Mouse (Mus musculus) retina, postnatal 7 days (tissue): ENCODE data around the gene 4930442H23Rik.
"Not testable (repeated sequence)": the region's sequence is repeated elsewhere in the genome, so short reads cannot be mapped to it uniquely, and the experiment has no call there.

ENCODE experiments used
- DNase-seq: peaks from one replicate; pipeline ENCODE4 v3.0.0-alpha.2; 2012; ENCODE audit warnings: low read depth, low spot score

Gene 4930442H23Rik

DNA sequence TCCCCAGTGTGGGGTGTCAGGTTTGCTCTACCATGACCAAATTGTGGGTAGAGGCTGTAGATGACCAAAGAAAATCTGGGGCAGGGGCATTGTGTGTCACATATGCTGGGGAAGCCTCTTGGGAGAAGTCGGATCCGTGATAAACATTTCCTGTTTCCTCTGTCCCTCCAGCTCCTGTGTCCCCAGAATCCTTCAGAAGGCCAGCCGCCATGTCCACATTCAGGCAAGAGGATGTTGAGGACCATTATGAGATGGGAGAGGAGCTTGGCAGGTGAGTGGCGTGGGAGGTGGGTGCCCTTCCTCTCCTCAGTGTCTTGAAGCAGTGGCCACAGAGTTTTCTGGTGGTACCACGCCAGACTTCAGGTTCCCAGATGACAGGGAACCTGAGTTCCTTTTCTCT, at the start of gene 4930442H23Rik:
Gene 4930442H23Rik, minus strand, starts transcription at position 45 of the 400 bp plus-strand sequence.
- no peak for DNase-seq

DNA sequence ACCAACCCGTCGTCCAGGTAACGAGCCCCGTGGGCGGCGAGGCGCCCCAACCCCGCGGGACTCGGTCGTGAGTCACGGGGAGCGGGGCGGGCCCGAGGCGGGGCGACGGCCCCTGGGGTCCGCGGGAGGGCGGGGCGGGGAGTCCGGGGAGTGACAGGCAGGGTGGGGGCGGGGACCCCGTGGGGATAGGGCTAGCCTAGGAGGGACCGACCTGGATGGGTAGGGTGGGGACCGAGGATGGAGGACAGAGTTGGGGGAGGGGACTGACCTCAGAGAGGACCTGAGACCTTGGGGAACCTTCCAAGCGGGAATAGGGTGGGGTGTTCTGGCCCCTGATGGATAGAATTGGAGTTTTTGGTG, 49.6 kb upstream of the 4930442H23Rik start:
- no peak for DNase-seq

DNA sequence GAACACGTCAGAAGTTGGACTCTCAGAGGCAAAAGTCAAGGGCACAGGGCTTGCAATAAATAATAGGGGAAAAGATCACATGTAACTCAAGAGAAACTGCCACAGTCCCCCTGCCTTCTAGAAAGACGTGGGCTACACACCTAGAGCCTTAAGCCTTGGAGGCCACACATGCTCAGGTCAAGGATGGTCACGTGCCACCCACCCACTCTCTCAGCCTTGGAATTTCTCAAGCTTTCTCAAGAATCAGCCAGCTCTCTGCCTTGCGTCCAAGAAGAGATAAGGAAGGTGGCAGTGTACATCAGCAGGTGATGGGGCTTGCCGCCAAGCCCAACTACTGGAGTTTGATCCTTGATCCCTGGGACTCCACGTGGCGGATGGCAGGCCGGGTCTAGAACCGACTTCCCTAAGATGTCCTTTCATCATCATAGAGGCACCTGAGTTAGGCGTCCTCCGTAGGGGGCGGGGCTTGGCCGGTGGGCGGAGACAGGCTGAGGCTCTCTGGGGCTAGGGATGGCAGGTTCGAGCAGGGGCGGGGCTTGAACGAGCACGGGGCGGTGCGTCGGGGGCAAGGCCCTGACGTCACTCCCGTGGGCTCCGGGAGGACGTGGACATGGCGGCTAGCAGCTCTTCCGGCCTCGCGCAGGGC, 49.1 kb upstream of the 4930442H23Rik start, which contains the start of gene Zfr2:
Gene Zfr2, plus strand, starts transcription at position 576 of the 646 bp plus-strand sequence.
- DNase-seq: peak; percentile 77

DNA sequence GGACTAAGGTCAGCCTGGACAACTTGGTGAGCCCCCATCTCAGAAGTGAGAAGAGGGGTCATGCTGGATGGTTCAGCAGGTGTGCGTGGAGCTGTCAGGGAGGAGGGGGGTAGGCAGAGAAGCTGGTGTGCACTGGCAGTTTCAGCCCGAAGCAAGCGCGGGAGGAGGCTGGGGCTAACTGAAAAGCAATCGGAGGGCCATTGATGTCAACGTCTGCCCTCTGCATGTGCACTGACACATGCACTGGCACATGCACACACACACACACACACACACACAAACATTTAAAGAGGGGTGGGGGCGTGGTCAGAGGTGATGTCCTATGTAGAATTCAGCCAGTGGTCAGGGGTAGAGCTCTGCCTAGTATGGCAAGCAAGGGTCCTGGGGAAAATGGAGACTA, 47.8 kb upstream of the 4930442H23Rik start:
- no peak for DNase-seq

DNA sequence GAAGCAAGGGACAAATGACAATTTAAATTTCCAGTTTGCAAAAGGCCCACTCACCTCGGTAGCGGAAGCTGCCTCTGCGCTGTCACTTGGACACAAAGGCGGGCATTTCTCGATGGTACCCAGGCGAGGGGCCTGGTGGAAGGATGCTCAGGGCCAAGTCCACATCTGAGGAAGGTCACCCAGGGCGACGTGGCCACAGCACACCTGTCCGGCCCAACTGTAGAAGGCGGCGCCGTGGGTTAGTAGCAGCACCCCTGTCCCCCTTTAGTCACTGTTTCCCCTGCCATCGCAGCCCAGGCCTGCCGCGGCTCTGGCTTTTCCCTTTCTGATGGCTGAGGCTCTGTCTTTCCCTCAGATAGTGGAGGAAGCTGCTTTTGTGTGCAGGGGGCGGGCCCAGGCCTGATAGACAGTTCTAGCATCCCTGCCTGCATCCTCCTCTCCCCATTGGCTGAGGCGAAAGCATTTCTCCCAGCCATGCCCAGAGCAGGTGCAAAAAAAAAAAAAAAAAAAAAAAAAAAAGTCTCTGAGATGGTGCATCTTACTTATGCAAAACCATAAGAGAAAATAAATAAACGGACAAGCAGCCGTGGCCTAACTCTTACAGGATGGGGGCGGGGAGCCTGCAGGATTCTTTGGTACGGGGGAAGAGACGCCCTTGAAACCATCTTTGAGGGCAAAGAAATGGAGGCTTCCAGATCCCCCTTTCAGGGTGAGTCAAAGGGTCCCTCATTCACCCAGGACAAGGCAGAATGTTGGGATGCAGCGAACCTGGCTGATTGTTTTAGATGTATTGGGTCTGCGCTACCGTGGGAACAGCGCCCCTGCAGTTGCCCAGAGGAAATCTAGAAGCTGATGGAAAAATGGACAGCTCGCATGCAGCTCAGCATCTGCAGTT, 47.0 kb upstream of the 4930442H23Rik start, which contains the start of gene Atcay:
Gene Atcay, minus strand, starts transcription at position 396 of the 895 bp plus-strand sequence.
- DNase-seq: peak; percentile 42

DNA sequence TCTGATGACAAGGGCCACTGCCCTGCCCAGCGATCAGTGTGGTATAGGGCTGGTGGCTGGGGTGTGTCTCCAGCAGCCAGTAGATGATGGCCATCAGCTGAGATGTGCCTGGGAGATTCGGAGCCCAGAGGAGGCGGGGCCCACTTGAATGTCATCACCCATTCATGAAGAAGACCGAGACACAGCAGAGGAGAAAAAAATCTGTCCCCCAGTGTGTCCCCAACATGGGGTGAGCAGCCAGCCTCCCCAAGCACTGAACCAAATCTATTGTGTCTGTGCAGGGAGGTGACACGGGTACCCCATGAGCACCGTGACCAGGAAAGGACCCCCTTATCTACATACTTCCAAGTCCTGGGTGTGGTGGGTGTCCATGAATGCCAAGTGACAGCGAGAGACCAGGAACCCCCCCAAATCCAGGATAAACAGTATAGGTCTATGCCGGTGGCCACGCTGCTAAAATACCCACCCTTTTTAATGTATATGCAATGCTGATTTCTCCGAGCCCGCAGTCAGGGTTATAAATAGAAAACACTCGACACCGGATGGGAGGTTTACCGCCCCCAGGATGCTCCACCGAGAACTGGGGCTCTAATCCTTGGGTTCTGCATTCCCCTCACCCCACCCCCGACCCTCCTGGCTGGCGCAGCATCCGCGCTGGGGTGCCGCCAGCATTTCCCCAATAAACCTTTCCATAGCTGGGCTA, 46.2 kb upstream of the 4930442H23Rik start:
- DNase-seq: no peak

DNA sequence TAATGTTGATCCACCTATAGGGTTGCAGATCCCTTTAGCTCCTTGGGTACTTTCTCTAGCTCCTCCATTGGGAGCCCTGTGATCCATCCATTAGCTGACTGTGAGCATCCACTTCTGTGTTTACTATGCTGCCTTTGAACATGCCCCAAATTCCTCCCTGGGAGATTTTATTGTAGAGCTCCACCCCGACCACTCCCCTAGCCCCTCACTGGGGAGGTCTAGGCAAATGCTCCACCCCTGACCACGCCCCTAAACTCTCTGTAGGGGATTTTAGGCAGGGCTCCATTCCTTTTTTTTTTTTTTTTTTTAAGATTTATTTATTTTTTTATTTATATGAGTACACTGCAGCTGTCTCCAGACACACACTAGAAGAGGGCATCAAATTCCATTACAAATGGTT, 40.1 kb upstream of the 4930442H23Rik start:
- DNase-seq: not testable (repeated sequence)

DNA sequence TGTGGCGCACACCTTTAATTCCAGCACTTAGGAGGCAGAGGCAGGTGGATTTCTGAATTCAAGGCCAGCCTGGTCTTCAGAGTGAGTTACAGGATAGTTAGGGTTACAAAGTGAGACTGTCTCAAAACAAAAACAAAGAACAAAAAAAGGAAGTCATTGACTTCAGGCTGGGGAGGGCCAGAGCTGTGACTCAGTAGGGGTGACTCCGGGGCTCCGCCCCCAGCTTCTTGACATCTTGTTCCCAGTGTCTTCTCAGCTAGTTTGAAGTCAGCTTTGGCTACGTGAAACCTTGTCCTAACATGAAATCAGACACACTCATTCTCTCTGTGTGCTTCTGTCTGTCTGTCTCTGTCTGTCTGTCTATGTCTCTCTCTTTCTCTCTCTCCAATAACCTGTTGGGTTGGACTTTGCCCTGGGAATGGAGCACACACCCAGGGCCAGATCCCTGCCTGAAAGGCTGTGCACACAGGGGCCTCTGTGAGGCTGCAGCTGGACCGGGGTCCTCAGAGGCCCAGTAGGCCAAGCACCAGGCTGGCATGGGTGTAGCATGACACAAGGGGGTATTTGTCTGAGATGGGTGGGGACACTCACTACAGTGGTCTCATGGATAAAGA, 37.9 kb upstream of the 4930442H23Rik start:
- DNase-seq: no peak

DNA sequence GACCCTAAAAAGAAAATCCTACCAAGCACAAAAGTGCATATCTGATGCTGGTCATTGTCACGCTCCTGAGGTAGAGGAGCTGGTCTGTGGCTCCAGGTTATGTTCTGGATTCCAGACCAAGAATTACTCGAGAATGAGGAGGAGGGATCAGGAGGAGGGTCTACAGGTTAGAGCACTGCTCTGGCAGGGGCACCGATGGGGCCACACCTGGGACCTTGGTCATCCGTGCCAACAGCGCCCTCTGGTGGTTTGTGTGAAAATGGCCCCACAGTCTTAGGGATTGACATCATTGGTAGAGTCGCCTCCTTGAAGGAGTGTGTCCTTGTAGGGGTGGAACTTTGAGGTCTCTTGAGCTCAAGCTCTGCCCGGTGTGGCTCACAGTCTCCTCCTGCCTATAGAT, 34.3 kb upstream of the 4930442H23Rik start:
- DNase-seq: peak; percentile 52

DNA sequence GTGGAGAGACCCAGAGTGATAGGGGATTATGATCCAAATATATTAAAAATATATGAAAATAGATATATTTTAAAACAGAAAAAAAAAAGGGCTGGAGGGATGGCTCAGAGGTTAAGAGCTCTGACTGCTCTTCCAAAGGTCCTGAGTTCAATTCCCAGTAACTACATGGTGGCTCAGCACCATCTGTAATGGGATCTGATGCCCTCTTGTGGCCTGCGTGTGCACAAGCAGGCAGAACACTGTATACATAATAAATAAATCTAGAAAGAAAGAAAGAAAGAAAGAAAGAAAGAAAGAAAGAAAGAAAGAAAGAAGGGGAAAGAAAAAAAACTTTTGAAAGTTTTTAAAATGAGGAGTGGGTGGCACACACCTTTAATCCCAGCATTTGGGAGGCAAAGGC, 33.6 kb upstream of the 4930442H23Rik start:
- DNase-seq: not testable (repeated sequence)

DNA sequence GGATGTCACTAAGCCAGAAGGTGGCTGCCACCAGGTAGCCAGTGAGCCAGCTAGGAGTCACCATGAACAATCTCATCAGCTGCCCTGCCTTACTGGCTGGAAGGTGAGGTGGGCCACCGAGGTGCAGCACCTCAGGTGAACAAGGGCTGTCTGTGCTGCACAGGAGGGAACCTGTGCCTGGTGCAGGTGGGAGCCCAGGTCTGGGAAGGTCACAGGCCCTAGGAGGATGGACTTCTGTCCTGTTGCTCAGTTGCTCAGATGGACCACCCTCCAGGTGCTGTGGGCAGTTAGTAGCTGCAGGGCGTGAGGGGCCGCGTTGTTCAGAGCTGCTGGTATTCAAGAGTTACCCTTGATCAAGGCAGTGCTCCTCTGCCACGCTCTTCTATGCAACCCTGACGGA, 33.2 kb upstream of the 4930442H23Rik start:
- no peak for DNase-seq

DNA sequence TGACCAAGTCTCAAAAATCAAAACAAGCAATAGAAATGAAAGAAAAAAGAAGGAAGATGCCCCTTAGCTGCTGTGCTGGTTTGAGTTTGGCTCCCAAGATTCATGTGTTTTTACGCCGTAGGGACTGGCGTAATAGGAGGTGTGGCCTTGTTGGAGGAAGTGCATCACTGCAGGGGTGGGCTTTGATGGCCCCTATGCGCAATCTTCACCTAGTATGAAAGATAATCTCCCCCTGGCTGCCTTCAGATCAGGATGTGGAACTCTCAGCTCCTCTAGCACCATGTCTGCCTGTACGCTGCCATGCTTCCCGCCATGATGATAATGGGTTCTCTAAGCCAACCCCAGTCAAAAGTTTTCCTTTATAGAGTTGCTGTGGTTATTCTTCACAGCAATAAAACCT, 32.6 kb upstream of the 4930442H23Rik start:
- no peak for DNase-seq

DNA sequence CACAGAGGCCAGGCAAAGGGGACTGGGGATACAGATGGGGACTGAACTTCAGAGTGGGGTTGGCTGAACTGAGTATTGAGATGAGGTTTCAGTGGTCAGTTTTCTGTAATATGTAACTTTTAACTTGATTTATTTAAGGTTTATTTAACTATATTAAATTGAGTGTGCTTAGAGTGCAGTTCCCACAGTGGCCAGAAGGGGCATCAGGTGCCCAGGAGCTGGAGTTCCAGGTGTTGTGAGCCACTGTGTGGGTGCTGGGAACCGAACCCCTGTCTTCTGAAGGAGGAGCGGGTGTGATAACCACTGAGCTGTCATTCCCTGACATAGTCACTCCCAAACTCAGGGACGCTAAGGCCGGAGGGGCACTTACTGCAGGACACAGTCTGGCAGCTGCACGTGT, 26.5 kb upstream of the 4930442H23Rik start:
- DNase-seq: no peak

DNA sequence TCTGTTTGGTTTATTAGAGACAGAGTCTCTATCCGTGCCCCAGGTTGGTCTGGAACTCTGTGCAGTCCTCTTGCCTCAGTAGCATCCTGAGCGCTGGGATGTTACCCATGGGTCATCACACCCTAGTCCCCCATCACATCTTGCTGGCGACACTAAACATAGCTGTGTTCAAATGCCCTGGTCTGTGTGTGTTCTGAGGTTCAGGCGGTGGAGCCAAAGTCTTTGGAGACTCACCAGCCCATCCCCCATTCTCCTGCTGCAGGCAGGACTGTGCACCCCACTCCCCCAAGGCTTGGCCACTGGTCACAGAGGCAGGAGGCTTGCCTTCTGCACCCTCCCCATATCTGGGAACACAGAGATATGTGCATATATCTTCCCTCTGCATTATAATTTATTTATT, 20.5 kb upstream of the 4930442H23Rik start:
- DNase-seq: no peak

DNA sequence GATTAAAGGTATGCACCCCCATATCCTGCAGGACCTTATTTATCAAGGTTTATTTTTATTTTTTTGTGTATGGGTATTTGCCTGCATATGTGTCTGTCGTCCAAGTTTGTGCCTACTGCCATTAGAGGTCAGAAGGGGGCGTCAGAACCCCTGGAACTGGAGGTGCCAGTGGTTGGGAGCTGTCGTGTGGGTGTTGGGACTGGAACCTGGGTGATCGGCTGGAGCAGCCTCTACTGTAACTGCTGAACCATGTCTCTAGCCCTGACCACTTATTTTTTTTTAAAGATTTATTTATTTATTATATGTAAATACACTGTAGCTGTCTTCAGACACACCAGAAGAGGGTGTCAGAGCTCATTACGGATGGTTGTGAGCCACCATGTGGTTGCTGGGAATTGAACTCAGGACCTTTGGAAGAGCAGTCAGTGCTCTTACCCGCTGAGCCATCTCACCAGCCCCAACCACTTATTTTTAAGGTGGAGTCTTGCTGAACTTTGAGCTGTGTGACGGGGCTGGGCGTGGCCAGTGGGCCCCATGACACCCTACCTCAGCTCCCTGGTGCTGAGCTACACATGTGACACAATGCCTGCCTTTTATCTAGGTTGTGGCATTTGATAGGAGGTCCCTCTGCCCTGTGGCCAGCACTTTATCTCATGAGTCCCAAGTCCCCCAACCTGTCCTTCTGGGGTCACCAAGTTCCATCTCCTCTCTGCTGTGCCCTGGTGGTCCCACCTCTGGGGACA, 19.5 kb upstream of the 4930442H23Rik start:
- no peak for DNase-seq

DNA sequence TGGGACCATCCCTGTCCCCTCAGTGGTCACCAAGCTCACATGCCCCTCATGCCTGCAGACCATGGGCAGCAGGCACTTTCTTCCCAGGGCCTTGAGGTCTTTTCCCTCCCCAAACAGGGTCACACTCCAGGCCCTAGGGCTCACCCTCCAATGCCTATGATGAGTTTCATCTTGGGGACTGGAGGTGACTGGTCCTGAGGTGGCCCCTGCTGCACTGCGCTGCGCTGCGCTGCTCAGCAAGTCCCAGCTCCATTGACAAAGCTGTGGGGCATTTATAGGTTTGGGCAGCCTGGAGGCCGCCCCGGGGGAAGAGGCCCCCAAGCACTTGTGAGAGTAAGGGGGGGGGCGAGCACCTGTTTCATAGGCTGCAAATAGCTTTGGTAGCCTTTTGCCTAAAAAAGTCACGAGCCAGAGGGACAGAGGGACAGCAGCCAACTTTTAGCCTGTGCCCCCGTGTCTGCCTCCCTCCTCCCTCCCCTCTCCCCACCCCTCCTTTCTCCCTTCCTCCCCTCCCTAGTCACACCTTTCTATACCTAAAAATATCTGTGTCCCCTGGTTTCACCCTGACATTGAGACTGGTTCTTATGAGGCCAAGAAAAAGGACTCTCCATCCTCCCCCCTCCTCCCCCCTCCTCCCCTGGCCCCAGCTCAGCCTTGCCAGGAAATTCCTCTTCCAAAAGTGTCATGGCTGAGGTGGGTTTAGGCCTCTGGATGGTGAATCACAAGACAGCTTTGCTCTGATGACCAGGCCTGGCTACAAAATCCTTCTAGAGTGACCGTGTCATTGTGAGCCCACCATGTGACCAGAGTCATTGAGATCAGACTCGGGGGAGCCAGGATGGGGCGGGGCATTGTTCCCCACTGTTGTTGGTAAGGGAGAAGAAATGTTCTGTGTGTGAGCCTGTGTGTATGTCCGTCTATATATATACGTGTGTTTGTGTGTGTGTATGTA, 18.4 kb upstream of the 4930442H23Rik start, which contains the start of gene Nmrk2:
Gene Nmrk2, minus strand, starts transcription at position 245 of the 952 bp plus-strand sequence.
- DNase-seq: no peak

DNA sequence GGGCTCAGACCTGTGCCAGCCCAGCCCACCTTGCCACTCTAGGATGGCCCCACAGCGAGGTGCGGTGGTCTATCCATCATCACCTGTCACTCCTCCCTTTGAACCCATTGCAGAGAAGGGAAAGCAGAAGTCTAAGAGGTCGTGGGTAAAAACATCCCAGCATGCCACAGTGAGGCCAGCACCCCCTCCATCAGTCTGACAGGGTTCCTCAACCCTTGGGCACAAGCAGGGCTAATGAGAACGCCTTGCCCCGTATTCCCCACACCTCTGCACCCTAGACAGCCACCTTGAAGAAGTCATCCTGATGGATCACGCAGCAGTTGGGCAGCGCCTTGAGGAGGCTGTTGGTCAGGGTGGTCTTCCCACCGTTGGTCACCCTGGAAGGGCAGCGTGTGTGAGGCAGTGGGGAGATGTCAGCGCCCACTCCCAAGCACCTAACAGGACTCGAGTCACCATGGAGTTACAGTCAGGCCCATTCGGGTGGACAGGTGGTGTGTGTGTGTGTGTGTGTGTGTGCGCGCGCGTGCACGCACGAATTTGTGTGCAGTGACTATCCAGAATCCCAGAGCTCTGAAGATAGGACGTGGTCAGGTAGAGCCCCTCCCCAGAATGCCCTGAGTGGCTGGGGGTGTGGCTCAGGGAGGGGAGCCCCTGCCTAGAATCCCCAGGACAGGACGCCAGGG, 17.1 kb upstream of the 4930442H23Rik start:
- no peak for DNase-seq

DNA sequence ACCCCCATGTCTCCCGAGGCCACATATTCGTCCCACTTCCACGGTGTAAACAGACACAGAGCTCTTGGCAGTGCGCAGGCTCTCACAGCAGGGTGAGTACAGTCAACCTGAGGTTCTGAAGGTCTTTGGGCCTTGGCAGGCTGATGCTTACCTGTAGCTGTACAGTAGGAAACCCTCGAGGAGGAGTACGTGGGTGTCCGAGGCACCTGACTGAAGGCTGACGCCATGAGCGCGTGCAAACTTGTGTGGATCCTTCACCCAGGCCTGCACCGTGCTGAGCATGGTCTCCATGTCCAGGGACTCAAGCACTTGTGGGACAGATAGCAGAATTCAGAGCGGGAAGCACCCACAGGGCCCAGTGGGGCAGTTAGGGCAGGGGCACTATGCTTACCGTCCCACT, 16.5 kb upstream of the 4930442H23Rik start:
- no peak for DNase-seq

DNA sequence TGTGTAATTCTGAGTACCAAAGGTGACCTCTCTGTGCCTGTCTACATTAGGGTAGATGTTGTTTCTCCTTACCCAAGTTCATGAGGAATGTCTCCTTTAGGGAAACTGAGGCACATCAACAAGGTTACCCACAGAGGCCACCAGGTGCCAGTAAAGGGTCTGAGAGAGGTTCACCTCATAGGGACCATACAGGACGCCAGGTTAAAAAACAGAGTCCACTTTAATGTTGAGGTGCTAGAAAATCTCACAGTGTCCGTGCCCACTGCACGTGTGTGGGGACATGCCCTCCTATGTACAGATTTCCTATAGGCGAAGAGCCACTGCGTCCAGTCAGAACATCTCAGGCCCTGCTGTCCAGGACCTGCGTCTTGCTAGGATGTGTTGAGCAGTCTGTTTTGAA, 15.3 kb upstream of the 4930442H23Rik start:
- DNase-seq: no peak
